Mouse (Mus musculus) cerebellum, adult 9-11 months (tissue): ENCODE data around the gene Ric1.
"Not testable (repeated sequence)": the region's sequence is repeated elsewhere in the genome, so short reads cannot be mapped to it uniquely, and the experiment has no call there.

Experiments used
- DNase-seq: peaks from one replicate; pipeline ENCODE4 v3.0.0; 2022

Gene Ric1

DNA sequence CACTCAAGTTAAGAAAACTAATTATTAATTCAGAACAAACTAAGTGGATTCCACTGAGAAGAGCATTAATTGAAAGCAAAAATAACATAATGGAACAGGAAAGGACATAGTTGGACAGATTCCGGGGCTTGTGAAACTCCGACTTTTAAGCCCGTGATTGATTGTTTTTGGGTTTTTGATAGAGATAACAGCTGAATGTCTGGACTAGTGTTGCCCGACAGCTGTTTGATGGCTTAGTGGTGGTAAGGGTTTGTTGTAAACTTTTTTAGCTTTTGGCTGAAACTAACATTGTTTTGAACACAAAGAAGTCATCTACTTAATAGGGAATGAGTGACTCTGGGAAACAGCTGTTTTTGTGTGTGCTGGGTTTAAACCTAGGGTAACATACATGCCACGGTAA, 11.9 kb downstream of the Ric1 start:
- no peak for DNase-seq

DNA sequence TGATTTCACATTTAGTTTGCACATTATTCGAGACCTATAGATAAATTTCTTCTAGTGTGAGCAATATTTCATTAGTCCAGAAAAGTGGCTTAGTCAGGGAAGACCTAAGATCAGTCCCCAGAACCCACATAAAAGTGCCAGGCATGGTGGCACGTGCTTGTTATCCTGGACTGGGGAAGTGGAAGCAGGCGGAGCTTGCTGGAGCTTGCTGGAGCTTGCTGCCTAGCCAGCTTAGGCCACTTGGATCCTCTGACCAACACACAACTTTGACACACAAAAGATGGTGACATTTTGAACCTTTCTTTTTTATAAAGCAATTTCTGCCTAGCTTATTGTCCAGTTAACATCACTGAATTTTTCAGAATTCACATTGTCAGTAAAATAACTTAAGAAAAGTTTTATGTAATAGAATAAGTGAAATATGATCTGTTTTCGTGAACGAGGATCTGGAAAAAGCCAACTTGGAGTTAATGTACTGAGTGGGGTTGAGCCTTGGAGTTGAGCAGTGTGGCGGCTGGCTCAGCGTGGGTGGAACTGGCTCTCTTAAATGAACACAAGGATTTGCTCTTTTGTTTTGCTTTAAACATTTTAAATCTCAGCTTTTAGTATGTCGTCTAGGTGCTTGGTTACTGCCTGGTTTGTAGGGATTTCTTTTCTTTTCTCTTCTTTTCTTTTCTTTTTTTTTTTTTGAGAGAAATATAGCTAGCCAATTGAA, 20.3 kb downstream of the Ric1 start:
- DNase-seq: no peak

DNA sequence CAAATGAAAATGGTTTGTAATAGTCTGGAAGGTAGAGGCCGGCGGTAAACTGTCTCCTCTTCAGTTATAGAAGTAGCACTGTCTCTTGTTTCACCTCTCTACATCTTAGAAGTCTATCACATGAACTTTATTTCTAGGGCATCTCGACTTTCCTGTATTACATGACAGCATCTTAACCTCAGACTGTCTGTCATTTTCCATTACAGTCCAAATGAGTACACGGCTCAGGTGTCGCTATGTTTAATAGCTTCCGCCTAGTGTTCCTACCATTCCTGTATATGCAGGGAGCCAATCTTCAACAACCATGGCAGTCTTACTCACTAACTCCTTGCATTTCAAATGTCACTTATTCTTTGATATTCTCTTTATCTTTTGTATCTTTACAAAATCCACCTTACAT, 21.9 kb downstream of the Ric1 start:
- DNase-seq: no peak

DNA sequence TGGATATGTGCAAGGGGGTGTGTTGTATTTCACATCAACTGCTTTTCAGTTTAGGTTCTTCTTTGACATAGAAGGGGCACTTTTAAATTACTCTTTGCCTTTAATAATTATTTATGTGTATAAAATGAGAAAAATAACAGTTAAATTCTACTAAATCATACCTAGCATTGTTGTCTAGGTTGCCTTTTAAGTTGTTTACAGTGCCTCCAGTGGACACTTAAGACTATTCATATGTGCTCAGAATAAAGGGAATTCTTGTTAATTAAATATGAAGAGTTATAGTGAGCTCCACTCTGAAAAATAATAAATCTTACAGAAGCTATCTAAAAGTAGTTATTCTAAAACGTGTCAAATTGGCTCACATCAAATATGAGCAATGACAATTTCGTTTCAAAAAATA, 28.5 kb downstream of the Ric1 start:
- no peak for DNase-seq

DNA sequence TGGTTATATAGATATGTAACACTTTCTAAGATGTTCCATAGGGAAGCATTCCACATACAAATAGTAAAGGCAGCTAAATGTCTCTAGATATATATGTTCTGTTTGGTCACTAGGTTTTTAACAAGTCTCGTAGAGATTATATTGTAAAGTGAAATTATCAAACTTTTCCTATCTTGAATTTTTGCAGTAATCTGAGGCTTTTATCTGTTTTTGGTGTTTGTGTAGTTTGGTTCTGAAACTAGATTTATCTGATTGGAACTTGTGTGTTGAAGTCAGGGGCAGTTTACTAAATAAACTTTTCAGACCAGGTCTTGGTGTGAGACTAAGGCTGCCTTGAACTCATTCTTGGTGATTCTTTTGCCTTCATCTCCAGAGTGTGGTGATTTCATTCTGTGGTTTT, 29.0 kb downstream of the Ric1 start:
- DNase-seq: no peak

DNA sequence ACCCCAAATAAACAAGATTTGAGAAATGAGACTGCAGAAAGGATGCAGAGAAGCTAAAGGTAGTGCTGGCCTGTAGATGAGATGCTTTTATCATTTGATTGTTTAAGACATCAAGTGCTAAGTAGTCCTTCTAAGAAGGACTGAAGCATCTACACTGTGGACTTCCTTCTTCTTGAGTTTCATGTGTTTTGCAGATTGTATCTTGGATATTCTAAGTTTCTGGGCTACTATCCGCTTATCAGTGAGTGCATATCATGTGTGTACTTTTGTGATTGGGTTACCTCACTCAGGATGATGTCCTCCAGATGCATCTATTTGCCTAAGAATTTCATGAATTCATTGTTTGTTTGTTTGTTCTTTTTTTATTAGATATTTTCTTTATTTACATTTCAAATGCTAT, 29.9 kb downstream of the Ric1 start:
- DNase-seq: not testable (repeated sequence)

DNA sequence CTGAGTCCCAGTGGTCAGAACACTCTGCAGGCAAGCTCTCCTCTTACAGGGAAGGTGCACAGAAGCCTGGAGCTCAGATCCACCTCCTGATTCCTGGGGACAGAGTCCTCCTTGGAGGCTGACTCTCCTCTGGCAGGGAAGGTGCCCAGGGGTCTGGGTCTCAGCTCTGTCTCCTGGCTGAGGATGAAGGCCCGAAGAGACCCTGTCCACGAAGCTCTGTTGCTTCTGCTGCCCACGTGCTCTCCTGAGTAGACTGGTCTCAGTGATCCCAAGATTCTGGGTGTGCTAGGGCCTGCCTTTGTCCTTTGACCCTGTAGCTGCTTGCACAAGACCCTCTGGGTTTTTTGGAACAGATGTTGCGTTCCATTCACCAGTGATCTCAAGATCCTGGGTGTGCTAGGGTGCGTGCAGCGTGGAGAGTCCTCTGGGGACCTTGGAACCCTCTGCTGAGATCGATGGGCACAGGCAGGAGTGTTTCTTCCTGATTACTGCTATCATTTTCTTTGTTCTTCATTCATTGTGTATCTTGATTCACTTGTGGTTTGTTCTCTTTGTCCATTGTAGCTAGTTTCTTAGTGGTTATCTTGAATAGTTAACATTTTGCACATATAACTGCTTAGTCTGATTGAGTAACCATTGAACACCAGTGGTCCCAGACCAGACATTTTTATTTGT, 35.2 kb downstream of the Ric1 start:
- DNase-seq: not testable (repeated sequence)

DNA sequence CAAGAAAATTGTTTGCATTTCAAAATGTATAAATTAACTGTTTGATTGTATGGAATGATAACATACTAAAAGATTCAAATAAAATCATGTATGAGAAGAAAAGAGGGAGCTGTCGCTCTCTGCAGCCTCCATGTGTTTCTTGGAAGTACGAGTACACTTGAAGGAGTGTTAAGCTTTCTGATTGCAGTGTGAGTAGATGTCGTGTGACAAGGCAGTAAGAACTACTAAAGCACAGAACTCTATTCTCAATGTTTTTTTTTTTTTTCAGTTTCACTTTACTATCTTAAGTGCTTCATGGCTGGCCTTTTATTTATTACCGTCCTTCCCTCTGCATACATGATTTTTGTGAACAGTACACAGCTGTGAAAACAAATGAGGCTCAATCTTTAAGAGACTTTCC, 40.1 kb downstream of the Ric1 start:
- no peak for DNase-seq

DNA sequence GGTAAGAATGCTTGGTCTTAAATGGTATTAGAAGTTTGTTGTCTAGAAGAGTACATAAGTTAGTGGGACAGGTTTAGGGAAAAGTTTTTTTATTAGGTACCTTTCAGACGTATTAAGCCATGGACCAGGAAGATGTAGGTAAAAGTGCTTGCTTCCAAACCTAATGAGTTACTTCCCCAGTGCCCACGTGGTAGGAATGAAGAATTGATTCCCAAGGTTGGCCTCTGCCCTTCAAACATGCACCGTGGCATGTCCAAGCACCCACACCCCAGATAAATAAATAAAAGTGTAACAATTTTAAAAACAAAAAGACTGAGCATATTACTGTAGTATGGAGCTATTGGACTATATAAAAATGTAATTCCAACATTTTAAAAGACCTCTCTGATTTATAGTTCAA, 40.5 kb downstream of the Ric1 start:
- no peak for DNase-seq

DNA sequence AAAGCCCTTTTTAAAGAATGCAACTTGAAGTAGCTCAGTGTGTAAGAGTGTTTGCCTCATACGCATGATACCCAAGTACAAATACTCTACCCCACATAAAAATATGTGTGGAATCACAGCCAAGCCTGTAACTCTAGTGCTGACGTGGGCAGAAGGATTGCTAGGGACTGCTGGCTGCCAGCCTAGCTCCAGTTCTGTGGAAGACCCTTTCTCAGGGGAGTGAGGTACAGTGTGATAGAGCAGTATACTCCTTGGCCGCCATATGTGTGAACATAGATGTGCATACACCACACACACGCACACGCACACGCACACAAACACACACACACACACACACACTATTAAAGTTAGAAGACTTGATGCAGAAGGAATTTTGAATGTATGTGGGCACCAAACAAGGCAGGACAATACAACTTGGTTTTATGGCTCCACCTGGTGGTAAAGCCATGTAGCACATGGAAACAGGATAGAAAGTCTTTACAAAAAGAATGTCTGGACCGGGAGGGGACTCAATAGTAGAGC, 41.2 kb downstream of the Ric1 start:
- peak; percentile 39 for DNase-seq

DNA sequence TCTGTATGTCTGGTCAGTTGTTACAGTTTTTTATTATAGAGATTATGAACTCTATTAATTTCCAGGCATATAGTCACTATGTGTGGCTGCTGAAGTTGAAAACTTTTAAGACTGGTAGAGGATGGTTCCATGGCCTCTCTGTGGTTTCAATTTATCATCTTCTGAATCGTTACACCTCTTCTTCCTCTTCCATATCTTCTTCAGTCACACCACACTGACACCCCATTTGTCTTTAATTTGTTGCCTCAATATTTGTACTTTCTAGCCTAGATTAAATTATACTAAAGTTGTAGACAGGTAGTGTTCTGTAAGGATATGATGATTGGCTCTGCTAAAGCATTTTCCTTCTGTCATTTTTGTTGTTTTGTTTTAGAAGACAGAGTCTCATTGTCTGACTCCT, 44.4 kb downstream of the Ric1 start:
- no peak for DNase-seq

DNA sequence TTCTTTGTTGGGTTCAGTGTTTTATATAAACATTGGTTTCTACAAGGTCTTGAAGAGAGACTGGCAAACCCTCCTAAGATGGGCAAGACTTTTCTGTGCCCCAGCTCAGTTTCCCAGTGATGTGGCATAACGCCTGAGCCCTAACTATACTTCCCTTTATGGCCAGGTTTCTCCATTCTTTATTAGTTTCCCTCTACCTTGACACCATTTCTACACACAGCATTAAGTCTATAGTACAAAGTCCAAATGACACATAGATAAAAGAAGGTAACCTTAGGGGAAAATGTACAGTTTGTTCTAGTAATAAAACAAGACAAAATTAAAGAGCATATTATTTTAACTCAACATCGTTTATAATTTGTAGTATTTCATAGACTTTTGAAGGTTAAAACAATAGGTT, 60.4 kb downstream of the Ric1 start:
- DNase-seq: no peak

DNA sequence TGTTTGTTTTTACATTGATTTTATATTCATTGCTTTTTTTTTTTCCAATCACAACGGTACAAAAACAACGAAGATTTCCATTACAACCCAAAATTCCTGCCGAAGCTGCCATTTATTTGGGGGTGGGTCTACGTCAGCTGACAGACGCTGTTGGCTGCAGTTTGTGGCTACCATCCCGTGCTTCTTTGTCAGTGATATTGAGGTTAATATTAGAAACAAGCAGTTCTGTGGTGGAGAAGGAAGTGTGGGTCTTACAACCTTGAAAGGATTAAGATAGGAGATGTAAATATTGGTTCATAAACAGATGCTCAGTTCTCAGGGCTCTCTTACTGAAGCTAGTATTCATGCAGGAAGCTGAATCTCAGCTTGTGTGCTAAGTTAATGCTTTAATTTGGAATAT, 61.7 kb downstream of the Ric1 start:
- DNase-seq: no peak

DNA sequence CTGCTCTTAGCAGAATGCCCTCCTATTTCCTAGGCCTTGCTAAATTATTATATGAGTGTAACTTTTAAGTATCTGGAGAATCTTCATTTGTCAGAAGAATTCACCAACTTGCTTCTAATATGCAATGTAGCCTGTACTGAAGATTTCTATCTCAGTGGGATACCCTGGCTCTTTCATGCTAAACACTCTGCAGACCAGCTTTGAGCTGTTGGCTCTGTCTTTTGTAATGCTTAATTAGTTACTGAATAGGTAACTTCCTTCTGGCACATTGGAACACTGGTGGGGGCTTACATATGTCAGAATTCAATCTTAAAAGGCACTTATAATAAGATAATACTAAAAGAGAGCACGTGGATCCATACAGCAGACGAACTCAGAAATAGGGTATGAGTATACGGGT, 71.7 kb downstream of the Ric1 start:
- not testable (repeated sequence) for DNase-seq

DNA sequence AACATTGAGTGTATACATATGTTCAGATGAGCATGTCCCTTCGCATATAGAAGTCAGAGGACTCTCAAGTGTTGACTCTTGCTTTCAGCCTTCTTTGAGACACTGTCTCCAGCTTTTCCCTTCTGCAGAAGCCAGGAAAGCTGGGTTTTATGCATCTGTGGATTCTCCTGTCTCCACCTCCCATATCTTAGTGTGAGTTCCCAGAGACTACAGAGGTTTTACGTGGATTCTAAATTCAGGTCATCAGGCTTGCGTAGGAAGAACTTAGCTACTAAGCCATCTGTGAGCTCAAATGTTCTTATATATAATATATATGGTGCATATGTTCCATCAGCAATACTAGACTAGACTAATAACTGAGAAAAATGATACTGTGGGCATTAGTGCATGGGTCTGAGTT, 74.2 kb downstream of the Ric1 start:
- no peak for DNase-seq

DNA sequence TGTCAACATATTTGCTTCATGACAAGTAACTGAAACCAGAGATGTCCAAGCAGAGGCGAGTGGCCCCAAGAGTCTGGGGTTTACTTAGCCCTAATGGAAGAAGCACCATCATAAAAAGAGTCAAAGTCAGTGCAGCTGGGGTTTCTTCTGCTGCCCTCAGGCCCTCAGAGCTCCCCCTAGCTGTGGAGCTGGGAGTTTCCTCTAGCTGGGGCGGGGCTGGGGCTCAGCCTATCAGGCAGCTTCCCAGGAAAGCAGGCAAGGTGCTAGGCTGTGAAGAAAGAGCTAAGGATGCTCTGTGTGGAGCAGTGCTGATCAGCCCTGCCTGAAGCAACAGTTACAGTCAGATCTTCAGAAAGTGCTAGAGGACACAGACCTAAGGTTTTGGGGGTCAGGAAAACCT, 74.9 kb downstream of the Ric1 start:
- no peak for DNase-seq

DNA sequence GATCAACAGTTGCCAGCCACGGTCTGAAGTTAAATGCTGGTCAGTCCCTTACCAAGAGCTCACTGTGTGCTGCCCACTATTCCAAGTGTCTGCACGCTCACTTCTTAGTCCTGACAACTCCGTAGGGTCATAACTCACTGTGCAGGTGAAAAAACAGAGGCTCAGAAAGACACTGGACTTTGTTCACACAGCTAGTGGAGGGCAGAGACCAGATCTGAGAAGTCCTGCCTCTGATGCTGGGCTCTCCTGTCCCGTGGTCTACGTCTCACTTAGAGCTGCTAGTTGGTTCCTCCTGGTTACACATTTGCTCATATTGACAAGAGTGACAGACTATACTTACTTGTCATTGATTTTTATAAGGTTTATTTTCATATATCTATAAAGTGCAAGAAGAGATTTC, 76.9 kb downstream of the Ric1 start:
- DNase-seq: no peak

DNA sequence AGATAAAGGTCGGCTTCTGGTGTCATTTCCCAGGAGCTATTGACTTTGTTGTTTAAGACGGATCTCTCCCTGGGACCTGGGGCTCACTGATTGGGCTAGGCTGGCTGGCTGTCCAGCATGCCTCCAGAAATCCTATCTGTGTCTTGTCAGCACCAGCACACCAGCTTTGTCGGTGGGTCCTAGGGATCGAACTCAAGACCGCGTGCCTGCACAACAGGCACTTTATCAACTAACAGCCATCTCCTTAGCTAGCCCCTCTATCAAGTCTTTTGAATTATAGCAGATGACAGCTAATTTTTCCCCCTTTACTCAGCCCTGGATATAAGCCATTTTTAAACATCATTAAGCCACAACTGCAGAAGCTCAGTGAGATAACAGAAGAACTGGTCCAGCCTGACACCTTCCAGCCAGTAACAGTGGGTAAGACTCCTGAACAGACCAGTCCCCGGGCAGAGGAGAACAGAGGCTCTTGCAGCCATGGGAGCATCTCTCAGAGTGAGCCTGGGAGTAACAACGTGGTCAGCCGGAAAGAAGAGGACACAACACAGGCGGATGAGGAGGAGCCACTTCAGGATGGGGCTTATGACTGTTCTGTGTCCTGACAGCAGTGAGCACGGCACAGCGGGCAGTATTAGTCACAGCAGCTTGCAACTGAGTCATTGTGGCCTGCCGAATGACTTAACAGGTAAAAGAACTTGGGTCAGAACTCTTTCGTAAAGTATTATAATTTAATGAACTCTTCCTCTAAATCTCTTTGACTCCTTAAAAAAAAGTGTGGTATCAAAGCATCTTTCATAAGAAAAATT, 81.7 kb downstream of the Ric1 start:
- DNase-seq: no peak

DNA sequence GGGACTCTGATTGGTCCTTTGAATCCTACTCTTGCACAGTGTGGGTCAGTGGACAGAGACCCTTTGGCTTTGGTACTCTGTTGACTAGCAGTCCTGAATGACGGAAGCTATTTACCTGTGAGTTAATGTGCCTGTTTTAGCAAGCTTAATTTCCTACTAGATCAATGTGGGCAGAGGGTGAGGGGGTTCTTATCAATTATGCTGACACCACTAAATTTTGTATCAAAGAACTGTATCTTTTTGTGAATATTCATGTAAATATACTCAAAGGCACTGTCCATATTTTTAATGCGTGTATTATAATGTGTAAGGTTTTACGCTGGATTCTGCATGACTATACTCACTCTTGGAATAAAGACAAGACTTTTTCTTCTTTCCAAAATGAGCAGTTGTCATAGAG, 82.6 kb downstream of the Ric1 start:
- DNase-seq: no peak

DNA sequence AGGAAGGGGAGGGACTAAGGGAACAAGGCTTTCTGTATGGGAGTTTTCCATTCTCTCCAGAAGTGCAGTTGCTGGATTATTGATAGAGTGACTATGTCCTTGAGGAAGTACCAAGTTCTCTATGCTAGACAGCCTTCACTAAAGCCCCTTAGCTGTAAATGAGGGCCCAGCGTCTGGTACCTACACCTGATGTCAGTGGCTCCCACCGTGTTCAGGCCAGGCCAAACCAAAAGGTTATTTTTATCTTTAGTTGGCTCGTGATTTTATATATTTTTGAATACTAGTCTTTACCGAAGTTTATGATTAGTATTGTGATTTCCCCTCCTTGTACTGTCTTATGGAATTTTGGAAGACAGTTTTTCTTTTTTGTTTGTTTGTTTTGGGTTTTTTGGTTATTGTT, 85.4 kb downstream of the Ric1 start:
- DNase-seq: no peak

DNA sequence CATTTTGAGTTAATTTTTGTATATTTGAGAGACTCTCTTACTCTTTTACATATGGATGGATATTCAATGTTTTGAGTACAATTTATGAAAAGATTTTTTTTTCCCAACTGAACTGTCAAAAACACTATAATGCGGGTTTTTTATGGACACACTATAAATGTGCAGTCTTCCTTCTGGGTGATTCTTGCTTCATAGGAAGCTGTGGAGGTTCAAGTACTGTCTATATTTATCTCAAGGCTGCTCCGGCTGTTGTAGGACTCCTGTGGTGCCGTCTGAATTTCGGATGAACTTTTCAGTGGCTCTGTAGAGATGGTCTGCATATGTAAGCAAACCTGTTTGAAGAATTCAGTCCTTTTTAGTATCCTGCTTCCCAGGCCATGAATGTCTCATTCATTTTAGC, 86.1 kb downstream of the Ric1 start:
- DNase-seq: no peak

DNA sequence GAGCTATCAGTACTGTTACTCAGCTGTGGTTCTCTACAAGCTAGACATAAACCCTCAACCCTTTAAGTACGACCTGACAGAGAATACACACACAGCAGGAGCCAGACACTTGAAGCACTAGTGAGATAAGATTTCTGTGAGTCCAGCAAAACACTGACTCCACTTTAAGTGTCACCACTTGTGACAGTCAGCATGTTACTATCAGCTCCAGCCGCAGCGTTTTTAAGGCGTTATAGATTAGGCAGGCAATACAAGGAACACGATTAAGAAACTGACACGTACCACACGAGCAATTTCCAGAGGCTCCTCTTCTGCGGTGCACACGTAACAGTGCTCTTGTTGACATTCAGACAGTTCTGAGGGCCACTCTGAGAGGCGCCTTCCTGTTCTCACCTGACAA, 88.8 kb downstream of the Ric1 start:
- DNase-seq: no peak

DNA sequence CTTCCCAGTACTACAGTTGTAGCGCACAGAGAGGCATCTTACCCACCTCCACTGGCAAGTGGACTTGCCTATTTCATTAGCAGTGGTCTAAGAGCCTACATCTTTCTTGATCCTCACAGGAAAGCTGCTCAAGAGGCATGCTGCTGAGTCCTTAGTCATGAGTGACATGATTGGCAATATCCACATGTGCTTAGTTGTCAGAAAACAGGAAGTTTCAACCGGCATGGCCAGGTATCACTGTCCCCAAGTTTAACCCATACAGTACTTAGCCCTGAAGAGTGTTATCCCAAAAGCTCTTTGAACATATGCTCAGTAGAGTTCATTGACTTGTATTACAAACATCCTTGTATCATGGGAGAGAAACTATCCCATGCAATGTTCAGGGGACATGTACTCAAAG, 90.0 kb downstream of the Ric1 start:
- no peak for DNase-seq

DNA sequence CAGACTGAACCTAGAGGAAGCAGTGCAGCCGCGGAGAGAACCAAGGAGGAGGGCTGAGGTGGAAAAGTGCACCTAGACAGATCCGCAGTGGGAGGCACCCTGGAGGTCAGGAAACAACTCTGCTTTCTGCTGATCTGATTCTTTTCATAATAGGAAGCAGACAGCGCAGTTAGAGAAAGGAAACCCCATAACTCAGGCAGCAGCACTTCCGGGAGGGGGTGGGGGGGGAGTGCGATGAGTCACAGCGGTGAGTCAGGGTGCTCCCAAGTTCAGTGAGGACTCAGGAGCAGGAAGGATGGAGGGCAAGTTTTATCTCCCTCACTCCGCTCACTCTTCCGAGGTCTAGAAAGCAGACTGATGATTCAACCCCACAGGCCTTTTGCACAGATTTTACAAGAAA, 119.0 kb downstream of the Ric1 start:
- no peak for DNase-seq
